Mouse (Mus musculus): ENCODE measurements around the gene Tmem221.
"Not testable (repeated sequence)": the region's sequence is repeated elsewhere in the genome, so short reads cannot be mapped to it uniquely, and the experiment has no call there.

Tmem221 gene

DNA sequence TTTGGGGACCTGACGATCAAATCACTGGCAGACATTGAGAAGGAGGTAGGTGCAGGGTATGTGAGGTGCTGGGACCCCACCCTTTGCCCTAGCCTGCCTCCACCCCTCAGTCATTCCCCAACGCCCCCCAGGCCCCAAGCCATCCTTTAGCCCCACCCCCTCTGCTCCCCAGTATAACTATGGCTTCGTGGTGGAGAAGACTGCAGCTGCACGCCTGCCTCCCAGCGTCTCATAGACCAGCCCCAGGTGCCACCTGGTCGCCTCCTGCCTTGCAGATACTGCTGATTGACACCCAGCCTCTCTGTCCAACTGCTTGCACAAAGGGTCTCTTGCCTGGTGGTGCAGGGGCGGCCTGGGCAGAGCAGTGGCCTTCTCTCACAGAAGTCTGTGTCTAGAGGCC lies 11.1 kb downstream of the Tmem221 start:
- DNase-seq (ENCODE audit: low spot score in 2 of 2), result no peak

DNA sequence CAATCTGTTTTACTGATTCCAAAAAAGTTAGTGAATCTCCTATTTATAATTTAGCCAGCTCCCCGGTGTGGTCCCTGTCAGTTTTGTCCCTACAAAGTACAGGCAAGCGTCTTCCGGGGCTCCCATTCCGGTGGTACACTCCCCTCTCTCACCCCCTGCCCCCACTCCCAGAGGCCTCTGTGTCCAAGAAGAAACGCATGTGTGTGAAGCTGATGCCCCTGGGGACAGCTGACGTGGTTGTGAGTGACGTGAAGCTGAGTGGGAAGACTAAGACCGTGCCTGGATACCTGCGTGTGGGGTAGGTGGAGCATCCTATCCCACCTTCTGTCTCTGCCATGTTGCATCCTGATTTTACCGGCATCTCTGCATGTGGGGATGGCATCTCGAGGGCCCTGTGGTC lies 13.6 kb downstream of the Tmem221 start:
- no peak for DNase-seq (ENCODE audit: low spot score in 2 of 2)

DNA sequence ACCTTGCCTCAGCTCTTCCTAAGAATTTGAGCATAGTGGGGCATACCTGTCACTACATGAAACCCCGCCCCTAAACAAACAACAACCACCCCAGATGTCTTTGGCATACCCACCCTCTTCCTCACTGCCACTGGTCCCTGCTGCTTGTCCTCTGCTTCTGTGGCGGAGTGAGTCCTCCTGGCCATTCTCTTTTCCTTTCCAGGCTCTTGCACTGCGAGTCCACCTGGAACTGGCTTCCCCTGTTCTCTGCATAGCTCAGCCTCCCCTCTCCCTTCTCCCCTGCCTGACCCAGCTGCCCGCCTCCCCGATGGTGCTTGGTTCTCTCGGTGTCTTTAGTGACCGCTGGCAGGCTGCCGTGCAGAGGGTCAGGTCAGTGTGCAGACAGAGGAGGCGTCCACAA lies 14.9 kb downstream of the Tmem221 start:
- no peak for DNase-seq (ENCODE audit: low spot score in 2 of 2)

DNA sequence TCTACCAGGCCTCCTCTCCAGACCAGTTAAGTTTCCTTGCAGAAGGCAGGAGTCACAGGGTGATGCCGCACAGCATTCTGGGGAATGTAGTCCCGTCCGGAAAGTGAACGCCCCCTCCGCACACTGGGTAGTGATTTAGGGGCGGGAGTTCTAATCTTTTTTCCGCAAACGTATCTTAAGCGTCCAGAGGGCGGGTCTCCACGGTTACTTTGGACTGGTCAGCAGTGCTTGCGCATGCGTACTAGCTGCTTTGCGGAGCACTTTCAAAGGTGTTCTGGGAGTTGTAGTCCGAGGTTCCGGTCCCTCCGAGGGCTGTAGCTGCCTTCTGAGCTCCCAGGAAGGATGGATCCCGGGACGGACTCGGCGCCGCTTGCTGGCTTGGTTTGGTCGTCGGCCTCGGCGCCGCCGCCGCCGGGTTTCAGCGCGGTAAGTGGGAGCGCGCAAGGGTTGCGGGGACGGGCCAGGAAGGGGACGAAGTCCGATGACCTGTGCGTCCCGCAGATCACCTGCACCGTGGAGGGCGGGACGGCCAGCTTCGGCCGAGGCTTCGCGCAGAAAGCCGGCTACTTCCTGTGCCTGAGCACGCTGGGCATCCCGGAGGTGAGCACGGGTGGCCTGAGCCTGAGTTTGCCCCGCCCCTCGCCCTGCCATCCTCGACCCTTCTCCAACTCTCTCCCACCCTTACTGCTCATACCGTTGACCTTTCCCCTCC lies 15.9 kb downstream of the Tmem221 start, which contains the start of gene Mvb12a:
Gene Mvb12a, plus strand, starts transcription at position 291 of the 712 bp plus-strand sequence.
- peak; percentile 97 to 99 for DNase-seq (ENCODE audit: low spot score in 2 of 2)

DNA sequence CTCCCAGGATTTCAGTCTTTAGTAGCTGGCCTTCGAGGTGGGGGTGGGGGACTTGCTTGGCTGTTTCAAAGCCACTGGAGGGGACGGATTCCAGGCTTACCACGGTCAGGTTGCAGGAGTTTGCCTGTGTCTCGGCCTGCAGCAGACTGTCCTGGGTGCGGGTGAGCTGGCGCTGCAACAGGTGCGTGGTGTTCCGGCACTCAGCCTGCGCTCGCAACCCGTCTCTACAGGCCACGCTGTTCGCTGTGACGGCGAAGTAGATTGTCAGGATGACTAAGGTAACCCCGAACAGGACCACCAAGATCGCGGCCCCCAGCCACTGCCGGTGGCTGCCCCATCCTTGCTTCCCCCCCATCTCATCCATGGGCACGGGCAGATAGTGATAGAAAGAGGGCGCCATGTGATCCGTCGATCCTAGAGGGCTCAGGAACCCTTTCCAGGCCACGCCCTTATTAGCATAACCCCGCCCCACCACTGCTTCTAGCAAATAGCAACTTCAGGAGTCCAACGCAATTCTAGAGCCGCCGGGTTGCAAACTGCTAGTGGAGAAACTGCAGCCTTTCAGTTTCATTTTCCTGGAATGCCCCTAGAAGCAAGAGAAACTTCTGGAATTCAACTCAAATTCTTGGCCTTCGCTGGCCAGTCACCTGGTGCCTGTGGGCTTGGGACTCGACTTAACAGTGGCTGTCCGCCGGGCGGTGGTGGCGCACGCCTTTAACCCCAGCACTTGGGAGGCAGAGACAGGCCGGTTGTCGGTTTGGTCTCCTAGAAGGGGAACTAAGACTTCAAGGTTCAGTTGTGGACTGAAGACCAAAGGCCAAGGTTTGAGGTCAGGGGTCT lies 21.4 kb downstream of the Tmem221 start, which contains the start of gene Bst2:
Gene Bst2, minus strand, starts transcription at position 429 of the 840 bp plus-strand sequence.
- DNase-seq (ENCODE audit: low spot score in 2 of 2), result peak in 1 of 2 experiments; percentile 53

DNA sequence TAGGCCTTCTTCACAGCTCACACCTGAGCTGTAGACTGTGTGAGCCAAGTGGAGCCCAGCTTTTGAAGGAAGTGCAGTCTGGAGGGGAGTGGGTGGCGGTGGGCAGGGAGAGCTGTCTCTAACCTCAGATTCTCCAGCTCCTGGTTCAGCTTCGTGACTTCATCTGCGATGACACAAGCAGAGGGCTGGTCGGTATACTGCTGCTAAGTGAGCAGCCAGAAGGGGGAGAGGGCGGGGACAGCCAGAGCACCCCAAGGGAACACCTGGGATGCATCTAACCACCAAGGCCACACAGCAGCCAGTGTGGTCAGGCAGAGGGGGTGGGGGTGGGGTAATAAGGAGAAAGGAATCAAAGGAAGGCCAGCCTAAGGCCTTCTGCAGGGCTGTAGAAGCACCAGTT lies 23.0 kb downstream of the Tmem221 start:
- DNase-seq (ENCODE audit: low spot score in 2 of 2), result no peak

DNA sequence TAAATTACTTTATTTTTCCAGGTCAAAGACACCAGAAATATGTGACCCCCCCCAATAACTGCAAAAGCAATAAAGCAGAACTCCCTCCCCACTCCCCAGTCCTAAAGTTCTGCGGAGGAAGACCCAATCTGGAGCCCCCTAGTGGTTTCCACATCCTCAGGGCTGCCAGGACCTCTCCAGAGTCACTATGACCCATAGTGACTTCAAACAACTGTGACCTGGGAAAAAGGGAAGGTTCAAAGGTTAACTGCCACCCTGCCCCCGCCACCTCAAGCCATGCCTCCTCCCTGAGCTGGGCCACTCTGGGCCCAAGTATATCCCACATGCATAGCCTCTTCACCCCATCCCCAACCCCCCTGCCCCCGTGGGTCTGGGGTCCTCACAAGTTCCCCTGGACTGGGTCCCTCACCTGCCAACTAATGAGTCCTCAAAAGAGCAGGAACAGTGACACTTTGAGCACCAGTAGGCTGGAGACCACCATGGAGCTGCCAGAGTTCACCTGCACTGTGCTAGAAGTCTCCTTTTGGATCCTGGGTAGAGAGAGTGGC lies 24.3 kb downstream of the Tmem221 start:
- DNase-seq (ENCODE audit: low spot score in 2 of 2), result no peak

DNA sequence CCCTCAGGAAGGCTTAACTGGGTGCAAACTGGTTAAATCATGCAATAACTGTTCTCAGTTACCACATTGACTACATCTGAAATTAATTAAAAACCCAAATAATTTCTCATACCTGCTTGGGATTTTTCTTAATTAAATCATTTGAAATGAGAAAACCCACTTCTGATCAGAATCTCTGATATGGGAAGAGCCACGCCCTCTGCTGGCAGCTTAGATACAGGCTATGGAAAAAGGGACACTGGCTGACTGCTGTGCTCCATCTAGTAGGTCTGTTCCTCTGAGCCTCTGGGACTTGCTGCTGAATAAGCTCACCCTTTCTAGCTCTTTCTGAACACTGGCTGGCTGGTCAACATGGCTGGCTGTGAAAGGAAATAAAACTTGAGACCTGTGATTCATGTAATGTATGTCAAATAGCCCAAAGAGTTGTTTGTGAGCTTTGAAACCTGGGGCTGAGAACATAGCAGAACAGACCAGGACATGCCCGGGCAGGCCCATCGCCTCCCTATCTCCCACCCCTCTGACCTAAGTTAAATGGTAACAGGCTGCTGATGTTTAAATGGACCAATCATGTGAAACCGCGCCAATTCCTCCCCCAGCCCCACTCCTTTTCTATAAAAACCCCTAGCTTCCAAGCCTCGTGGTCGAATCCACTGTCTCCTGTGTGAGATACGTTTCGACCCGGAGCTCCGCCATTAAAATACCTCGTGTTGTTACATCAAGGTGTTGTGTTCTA lies 27.8 kb downstream of the Tmem221 start:
- DNase-seq (ENCODE audit: low spot score in 2 of 2), result peak in 1 of 2 experiments; percentile 55

DNA sequence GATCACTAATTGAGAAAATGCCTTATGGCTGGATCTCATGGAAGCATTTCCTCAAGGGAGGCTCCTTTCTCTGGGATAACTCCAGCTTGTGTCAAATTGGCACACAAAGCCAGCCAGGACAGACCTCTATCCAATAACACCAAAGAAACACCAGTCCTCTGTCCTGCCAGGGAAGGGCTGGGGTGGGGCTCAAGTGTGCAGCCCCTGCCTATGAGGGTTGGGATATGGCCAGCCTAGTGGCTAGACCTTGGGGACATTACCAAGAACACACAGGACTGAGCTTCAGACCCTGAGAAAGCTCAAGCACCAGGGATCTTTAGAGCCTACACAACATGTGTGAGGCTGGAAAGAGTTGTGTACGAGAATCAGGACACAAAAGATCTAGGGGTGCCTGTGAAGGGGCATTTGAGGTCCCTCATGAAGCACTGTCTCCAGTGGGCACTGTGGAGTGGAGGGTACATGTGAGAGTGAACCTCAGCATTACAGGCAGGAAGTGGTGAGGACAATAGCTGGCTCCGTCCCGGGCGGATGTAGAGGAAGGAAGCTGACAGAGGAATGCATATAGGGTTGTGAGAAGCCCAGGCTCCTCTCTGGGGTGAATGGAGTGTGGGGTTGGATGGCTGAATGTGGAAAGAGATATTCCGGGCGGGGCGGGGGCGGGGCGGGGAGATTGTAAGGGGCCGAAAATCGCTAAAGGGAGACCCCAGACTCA lies 30.2 kb downstream of the Tmem221 start:
- no peak for DNase-seq (ENCODE audit: low spot score in 2 of 2)

DNA sequence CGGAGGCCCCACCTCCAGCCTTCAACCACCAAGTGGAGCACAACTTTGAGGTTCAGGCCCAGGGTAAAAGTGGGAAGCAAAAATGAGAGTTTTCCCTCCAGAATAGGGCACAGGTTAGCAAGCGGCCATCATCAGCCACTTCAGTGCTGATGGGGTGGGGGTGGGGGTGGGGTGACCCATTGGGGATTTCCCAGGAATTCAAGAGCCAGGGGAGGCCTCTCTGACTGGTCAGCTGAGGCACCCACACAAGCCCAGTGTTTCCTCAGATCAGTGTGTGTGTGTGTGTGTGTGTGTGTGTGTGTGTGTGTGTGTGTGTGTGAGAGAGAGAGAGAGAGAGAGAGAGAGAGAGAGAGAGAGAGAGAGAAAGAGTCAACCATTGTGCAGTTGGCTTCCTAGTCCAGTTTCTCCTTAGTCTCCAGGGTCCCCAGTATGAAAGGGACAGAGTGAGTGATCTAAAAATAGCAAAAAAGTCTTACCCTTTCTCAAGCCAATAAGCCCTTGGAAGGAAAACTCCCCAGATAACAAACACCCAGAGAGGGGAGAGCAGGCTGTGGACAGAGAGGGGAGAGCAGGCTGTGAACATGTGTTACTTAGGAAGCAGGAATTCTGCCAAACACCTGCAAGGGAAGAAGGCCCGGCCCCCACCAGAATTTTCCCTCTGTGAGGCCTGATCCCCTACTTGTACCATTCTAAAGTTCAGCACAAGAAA lies 31.4 kb downstream of the Tmem221 start:
- no peak for DNase-seq (ENCODE audit: low spot score in 2 of 2)

DNA sequence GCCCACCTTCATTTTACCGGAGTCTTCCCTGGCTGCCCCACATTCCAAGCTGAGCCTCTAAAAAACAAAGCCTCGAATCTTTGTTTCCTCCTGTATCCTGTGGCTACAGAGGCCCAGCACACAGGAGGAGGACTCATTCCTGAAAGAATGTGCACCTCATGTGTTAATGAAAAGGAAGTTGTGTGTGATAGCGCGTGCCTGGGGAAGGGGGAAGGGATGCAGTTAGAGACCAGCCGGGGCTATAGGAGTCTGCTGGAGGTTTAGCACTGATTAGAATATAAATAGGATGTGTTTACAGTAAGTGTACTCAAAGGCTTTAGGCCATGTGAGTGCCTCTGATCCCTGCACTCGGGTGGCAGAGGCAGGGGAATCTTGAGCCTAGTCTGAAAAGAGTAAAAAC lies 32.4 kb downstream of the Tmem221 start:
- DNase-seq (ENCODE audit: low spot score in 2 of 2), result no peak

DNA sequence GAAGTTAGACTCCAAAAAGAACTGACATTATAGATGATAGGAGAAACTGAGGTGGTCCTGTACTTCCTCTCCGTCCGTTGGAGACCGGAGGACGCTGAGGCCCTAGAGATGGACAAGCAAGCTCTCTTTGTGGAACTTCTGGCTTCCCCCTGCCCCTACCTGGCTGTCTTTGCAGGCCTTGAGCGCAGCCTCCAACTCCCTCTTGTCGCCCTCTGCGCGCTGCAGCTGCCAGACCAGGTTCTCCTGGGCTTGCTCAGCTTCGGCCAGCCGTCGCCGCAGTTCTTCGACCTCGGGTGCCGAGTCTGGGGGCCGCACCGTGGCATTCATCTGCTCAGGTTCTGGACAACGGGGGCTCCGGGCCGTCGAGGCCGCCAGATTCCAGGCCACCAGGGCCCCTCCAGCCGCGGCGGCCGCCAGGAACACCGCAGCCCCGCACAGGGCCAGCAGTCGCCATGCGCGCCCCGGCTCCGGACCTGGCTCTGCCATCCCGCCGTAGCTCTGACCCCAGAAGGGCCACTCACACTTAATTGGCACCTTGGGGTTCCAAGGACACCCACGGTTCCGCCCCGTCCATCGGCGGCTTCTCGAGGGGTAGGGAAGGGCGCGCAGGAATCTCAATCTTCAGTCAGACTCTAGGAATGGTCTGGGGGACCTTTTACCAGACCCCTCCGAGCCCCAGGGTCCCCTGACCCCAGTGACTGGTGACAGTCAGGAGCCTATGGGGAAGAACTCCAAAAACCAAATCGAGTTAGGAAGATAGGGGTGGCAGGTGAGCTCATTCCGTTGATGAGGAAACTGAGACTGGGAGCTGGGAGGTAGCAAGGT lies 33.2 kb downstream of the Tmem221 start, which contains the start of gene Ccdc194:
Gene Ccdc194, minus strand, starts transcription at position 486 of the 825 bp plus-strand sequence.
- no peak for DNase-seq (ENCODE audit: low spot score in 2 of 2)

DNA sequence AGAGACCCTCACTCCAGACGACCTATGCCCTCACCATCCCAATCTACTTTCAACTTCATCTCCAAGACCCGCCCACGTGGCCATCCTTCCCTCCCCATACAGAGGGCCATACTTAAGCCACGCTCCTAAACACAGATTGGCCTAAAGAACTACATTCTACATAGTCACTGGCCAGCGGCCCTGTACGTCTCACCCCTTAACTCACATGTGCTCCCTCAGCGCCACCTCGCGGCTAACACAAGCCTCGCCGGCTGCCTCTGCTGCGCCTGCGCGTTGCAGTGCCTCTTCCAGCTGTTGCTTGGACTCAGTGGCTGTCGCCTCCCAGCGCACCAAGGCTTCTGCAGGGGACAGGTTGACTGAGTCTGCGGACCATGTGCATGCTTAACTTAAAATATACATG lies 37.0 kb downstream of the Tmem221 start:
- DNase-seq (ENCODE audit: low spot score in 2 of 2), result peak; percentile 74 to 94

DNA sequence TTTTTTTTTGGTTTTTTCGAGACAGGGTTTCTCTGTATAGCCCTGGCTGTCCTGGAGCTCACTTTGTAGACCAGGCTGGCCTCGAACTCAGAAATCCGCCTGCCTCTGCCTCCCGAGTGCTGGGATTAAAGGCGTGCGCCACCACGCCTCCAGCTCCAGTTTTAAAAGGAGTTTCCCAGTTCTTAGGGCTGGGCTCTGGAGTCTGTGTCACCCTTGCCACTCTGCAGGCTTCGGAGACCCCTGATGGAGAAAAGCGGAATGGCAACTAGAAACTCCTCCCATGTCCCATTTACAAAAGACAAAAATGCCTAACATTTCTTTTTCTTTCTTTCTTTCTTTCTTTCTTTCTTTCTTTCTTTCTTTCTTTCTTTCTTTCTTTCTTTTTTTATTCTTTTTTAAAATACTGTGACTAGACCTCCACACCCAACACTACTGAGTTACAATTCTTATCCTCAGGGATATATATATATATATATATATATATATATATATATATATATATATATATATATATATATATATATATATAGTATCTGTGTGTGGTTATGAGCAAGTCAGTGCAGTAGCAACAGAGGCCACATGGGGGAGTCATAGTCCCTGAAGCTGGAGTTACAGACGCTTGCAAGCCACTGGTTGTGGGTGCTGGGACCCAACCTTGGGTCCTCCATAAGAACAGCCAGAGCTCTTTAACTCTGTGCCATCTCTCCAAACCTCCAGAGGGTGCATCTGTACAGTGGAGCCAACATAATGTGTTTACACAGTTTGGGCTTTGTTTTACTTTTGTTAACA lies 39.4 kb downstream of the Tmem221 start:
- DNase-seq (ENCODE audit: low spot score in 2 of 2), result not testable (repeated sequence)

DNA sequence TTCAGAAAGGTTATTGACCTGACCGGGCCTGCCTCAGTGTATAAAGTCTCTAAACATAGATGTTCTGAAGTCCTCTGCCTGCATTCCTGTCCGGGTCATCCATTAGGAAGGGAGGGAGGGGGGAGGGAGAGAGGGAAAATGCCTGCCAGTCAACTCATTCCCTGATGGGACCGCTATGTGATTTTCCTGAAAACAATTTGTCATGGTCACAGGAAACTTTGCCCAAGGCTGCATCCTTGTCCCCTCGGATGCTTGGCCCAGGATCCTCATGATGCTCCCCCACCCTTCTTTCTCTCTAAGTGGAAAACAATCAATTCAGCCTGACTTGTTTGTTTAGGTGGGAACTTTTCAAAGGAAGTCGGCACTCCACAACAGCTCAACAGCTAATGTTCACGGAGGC lies 41.9 kb downstream of the Tmem221 start:
- no peak for DNase-seq (ENCODE audit: low spot score in 2 of 2)

DNA sequence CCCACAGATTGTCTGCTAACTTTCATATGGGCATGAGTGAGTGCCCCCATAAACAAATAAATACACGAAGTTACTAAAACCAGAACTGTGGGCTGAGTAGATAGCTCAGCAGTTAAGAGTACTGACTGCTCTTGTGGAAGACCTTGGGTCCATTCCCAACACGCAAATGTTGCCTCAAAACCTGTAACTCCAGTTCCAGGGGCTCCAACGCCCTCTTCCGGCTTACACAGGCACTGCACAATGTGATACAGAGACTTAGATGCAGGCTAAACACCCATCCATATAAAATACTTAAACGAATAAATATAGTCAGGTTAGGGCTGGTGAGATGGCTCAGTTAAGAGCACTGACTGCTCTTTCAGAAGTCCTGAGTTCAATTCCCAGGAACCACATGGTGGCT lies 43.6 kb downstream of the Tmem221 start:
- no peak for DNase-seq (ENCODE audit: low spot score in 2 of 2)

DNA sequence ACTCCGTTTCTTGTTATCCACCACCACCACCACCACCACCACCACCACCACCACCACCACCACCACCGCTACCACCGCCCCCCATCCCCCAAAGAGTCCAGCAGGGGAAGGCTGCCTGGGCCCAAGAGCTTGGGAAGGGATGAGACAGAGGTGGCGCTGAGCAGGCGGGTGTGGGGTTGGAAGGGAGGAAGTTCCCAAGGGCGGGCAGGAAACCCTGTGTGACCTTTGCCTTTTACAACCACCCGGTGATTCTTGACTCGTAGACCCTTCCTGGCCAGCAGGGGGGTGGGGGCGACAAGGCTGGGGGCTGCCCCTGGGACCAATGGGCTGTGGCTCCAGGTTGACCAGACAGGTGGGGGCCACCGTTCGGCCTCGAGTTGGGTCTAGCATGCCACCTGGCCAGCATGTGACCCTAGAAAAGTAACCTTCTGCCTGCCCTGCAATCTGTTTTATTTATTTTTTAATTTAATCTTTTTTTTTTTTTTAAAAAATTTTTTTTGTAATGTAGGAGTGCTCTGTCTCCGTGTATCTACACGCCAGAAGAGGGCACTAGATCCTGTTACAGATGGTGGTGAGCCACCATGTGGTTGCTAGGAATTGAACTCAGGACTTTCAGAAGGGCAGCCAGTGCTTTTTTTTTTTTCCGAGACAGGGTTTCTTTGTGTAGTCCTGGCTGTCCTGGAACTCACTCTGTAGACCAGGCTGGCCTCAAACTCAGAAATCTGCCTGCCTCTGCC lies 45.5 kb downstream of the Tmem221 start:
- no peak for DNase-seq (ENCODE audit: low spot score in 2 of 2)

DNA sequence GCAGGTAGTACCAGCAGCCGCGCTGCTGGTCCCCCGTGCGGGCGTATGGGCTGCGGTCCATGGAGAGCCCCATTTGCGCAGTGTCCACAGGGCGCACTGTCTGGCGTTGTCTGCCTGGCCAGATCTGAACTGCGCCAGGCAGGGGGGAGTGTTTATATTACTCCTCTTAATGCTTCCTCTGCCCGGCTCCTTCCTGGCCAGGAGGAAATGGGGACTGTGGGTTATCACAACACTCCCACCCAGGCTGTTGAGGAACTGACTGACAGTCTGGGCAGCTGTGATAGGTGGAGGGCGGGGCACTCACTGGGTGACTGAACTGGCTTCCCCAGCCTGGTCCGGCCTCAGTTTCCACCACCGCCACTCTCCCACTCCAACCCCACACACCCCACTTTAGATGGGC lies 47.0 kb downstream of the Tmem221 start, which contains the start of gene Plvap:
Gene Plvap, minus strand, starts transcription at position 109 of the 400 bp plus-strand sequence.
- DNase-seq (ENCODE audit: low spot score in 2 of 2), result no peak

Measured in left cerebral cortex, adult 9 months (tissue).